Mouse (Mus musculus): ENCODE measurements around the gene Il12rb1. TPM values are rescaled to one million over a fixed set of nuclear protein-coding genes. Genes with fewer than 3 reads are reported as not detected.

Il12rb1 gene
- polyA plus RNA-seq (2012; rRNA removed), result 0.04 and 0.13 TPM in 2 replicates
- polyA plus RNA-seq (2014; fragmentation: Nextera tagmentation; extraction: Ambion mirVana), result 0.21 TPM in 1 of 2 replicates, not detected in the other

DNA sequence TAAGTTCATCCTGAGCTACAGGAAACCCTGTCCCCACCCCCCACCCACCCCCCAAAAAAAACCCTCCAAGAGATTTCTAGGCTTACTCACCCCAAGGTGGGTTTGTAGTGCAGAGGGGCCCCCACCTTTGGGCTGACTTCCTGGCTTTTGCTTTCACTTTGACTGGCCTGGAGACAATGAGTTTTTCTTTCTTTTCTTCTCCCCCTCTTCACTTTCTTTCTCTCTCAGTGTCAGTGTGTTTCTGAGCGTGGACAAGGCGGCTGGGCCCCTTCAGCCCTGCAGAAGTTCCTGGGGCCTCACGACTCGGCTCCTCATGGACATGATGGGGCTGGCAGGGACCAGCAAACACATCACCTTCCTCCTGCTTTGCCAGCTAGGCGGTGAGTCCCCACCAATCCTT, at the start of gene Il12rb1:
Il12rb1 (plus strand) TSS at position 211 of the 400 bp plus-strand sequence.
- H3K36me3 ChIP-seq (ENCODE audit: control insufficient read depth, insufficient read depth, low read length), result no peaks in the 10 kb centered on the region
- H3K27me3 ChIP-seq (ENCODE audit: control insufficient read depth, insufficient read depth, low read length), result peaks cover 16% of the 10 kb centered on the region
- DNase-seq (ENCODE audit: low spot score) (no peak), ATAC-seq (ENCODE audit: low FRiP score, low read depth) (no peak)
- H3K4me3 ChIP-seq (replicated peaks; ENCODE audit: low read length), result no peak within 1 kb of the TSS
- no peak within 1 kb of the TSS for H3K9ac ChIP-seq (ENCODE audit: low read depth, low read length, severe bottlenecking)
- H3K4me2 ChIP-seq (replicated peaks; ENCODE audit: low read depth, low read length, severe bottlenecking), result no peak within 1 kb of the TSS
- H3K9me3 ChIP-seq (ENCODE audit: control insufficient read depth, low read length), result no peaks in the 10 kb centered on the region
- TF ChIP-seq POLR2A (IDR thresholded peaks at IDR 0.05; ENCODE audit: borderline replicate concordance, extremely low read depth, insufficient read depth, insufficient read length), result no peak
- 55% methylated on average over 5 of the region's 5 CpGs for WGBS
- H3K27ac ChIP-seq (replicated peaks; ENCODE audit: low read depth, low read length), result no peak within 1 kb of the TSS
- H3K4me1 ChIP-seq (ENCODE audit: control insufficient read depth, insufficient read depth, low read length), result peaks cover 9% of the 10 kb centered on the region; the same call in 1 of the 2 replicates

DNA sequence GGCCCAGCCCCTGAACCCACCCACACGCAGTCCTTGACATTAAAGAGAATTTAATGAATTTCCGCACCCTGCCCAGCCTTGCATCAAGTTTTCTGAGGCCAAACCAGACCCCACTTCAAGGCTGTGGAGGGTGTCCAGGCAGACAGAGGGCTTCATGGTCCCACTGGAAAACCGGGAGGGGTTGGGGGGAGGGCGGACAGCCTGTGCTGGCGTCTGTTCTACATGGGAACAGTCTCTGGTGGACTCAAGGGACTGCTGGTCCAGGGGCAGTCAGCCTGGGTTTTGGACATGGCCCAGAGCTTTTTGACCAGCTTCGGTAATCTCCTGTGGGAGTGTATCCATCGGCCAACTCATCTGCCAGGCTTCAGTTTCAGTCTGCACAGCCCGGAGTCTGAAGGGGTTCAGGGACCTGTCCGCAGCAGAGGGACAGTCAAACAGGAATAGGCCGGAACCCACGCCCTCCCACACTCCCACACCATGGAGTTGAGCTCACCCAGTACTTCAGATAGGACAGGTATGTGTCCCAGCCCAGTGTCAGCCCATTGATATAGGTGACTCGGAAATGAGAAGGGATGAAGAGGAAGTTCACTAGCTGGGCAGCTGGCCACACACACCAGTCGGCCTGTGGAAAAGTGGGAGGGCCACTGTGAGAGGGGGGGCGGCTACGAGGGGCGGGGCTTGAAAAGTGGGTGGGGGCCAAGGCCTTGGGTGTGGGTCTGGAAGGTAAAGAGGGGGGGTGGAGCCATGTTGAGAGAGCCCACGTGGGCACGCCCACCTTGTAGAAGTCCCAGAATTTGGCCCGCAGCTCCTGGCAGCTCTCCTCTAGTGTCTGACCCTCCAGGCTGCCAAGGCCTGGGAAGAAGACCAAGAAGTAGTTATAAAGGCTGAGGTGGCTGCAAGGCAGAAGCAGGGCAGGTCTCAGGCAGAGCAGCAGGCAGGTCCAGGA, 49.4 kb upstream of the Il12rb1 start:
- no peak for TF ChIP-seq POLR2A (IDR thresholded peaks at IDR 0.05; ENCODE audit: borderline replicate concordance, extremely low read depth, insufficient read depth, insufficient read length)
- Histone ChIP-seq H3K9ac (ENCODE audit: low read depth, low read length, severe bottlenecking) (no peak overlapping the region), H3K36me3 (ENCODE audit: control insufficient read depth, insufficient read depth, low read length) (peaks cover 23% of the 10 kb centered on the region), H3K4me2 (replicated peaks; ENCODE audit: low read depth, low read length, severe bottlenecking) (no peak overlapping the region; the same call in 1 of the 2 replicates), H3K27ac (replicated peaks; ENCODE audit: low read depth, low read length) (no peak overlapping the region), H3K27me3 (ENCODE audit: control insufficient read depth, insufficient read depth, low read length) (no peaks in the 10 kb centered on the region), H3K9me3 (ENCODE audit: control insufficient read depth, low read length) (no peaks in the 10 kb centered on the region), H3K4me3 (replicated peaks; ENCODE audit: low read length) (no peak overlapping the region), H3K4me1 (ENCODE audit: control insufficient read depth, insufficient read depth, low read length) (peaks cover 11% of the 10 kb centered on the region)
- no peak for DNase-seq (ENCODE audit: low spot score)
- ATAC-seq (ENCODE audit: low FRiP score, low read depth), result no peak
- 68% methylated on average over 18 of the region's 19 CpGs for WGBS

DNA sequence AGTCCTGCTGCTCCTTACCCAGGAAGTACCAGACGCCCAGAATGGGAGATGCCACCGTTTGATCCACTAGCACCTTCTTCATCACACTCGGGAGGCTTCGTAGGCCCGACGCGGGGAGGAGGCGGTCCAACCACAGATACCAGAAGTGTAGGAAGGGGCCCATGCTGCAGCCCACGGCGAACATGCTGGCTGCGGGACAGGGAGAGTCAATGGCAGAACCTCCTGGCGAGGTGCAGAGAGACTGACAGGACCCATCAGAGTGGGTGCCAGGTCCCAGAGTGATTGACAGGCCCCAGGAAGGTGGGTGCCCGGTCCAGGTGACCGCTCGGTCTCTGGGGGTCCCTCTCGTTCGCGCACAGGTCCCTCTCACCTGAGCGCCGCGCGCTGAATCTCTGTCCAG, 47.9 kb upstream of the Il12rb1 start:
- H3K4me1 ChIP-seq (ENCODE audit: control insufficient read depth, insufficient read depth, low read length), result peaks cover 8% of the 10 kb centered on the region
- H3K9ac ChIP-seq (ENCODE audit: low read depth, low read length, severe bottlenecking), result peak overlapping the region; percentile 72
- WGBS, result 1% methylated on average over 12 of the region's 22 CpGs
- H3K36me3 ChIP-seq (ENCODE audit: control insufficient read depth, insufficient read depth, low read length), result peaks cover 23% of the 10 kb centered on the region
- H3K9me3 ChIP-seq (ENCODE audit: control insufficient read depth, low read length), result no peaks in the 10 kb centered on the region
- peak overlapping the region; percentile 71 for H3K4me3 ChIP-seq (replicated peaks; ENCODE audit: low read length)
- TF ChIP-seq POLR2A (IDR thresholded peaks at IDR 0.05; ENCODE audit: borderline replicate concordance, extremely low read depth, insufficient read depth, insufficient read length), result no peak
- ATAC-seq (ENCODE audit: low FRiP score, low read depth) (no peak), DNase-seq (ENCODE audit: low spot score) (no peak)
- H3K27ac ChIP-seq (replicated peaks; ENCODE audit: low read depth, low read length), result 0 out of 2 replicates have a peak overlapping the region, but pooled peaks have one; percentile 33
- H3K27me3 ChIP-seq (ENCODE audit: control insufficient read depth, insufficient read depth, low read length), result no peaks in the 10 kb centered on the region
- peak overlapping the region; percentile 98 for H3K4me2 ChIP-seq (replicated peaks; ENCODE audit: low read depth, low read length, severe bottlenecking)

DNA sequence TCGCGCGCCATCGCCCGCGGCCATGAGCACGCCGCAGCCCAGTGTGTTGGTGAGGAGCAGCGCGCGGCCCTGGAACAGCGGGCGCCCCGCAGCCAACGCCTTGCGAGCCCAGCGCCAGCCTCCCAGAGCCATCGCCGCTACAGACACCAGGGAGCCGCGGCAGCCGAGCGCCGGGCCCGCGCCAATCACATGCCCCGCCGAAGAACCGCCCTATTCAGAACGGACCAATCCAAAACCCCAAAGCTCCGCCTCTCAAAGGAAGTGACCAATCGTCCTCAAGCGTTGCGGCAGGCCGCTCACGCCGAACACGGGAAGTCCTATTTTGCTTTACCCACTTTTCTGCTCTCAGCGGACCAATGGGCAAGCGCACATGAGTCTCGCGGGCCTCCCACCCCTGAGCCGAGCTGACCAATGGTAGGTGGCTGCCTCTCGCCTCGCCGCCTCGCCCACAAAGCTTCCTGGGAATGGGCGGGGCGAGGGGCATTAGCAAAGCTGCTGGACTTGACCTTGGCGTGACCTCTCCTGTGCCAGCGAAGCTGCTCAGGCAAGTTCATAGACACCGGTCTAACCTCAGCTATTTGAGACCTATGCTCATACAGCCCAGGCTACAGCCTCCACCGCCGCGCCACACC, 47.4 kb upstream of the Il12rb1 start, which contains the start of gene Mpv17l2:
Mpv17l2 (minus strand) TSS at position 172 of the 632 bp plus-strand sequence.
- peaks cover 11% of the 10 kb centered on the region for H3K4me1 ChIP-seq (ENCODE audit: control insufficient read depth, insufficient read depth, low read length)
- no peaks in the 10 kb centered on the region for H3K9me3 ChIP-seq (ENCODE audit: control insufficient read depth, low read length)
- H3K36me3 ChIP-seq (ENCODE audit: control insufficient read depth, insufficient read depth, low read length), result peaks cover 23% of the 10 kb centered on the region
- H3K27me3 ChIP-seq (ENCODE audit: control insufficient read depth, insufficient read depth, low read length), result no peaks in the 10 kb centered on the region
- ATAC-seq (ENCODE audit: low FRiP score, low read depth) (peak; percentile 97), DNase-seq (ENCODE audit: low spot score) (peak; percentile 97)
- H3K27ac ChIP-seq (replicated peaks; ENCODE audit: low read depth, low read length), result 0 out of 2 replicates have a peak within 1 kb of the TSS, but pooled peaks have one; percentile 33
- peak within 1 kb of the TSS; percentile 98 for H3K4me2 ChIP-seq (replicated peaks; ENCODE audit: low read depth, low read length, severe bottlenecking)
- TF ChIP-seq POLR2A (IDR thresholded peaks at IDR 0.05; ENCODE audit: borderline replicate concordance, extremely low read depth, insufficient read depth, insufficient read length), result no peak
- peak within 1 kb of the TSS; percentile 71 for H3K4me3 ChIP-seq (replicated peaks; ENCODE audit: low read length)
- H3K9ac ChIP-seq (ENCODE audit: low read depth, low read length, severe bottlenecking), result peak within 1 kb of the TSS; percentile 72
- under 1% methylated on average over 54 of the region's 55 CpGs for WGBS

DNA sequence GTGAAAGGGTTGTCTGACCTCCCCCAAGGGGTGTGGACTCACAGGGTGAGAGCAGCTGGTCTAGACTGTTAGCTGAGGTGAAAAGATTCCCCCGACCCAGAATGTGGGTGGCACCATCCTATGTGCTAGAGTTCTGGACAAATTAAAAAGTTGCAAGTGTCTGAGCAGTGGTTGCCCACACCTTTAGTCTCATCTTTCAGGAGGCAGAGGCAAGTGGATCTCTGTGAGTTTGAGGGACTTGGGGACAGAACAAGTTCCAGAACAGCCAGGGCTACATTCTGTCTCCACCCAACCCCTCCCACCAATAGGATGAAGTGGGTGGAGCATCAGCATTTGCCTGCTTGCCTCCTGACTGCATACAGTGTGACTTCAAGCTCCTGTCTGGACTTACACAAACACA, 46.1 kb upstream of the Il12rb1 start:
- no peaks in the 10 kb centered on the region for H3K27me3 ChIP-seq (ENCODE audit: control insufficient read depth, insufficient read depth, low read length)
- no peak for TF ChIP-seq POLR2A (IDR thresholded peaks at IDR 0.05; ENCODE audit: borderline replicate concordance, extremely low read depth, insufficient read depth, insufficient read length)
- no peak overlapping the region for H3K4me3 ChIP-seq (replicated peaks; ENCODE audit: low read length)
- H3K4me1 ChIP-seq (ENCODE audit: control insufficient read depth, insufficient read depth, low read length), result peaks cover 22% of the 10 kb centered on the region
- ATAC-seq (ENCODE audit: low FRiP score, low read depth), result no peak
- no peak for DNase-seq (ENCODE audit: low spot score)
- H3K9me3 ChIP-seq (ENCODE audit: control insufficient read depth, low read length), result no peaks in the 10 kb centered on the region
- H3K4me2 ChIP-seq (replicated peaks; ENCODE audit: low read depth, low read length, severe bottlenecking), result no peak overlapping the region
- H3K9ac ChIP-seq (ENCODE audit: low read depth, low read length, severe bottlenecking), result no peak overlapping the region
- 79% methylated on average over 1 of the region's 1 CpGs for WGBS
- H3K36me3 ChIP-seq (ENCODE audit: control insufficient read depth, insufficient read depth, low read length), result peaks cover 12% of the 10 kb centered on the region
- H3K27ac ChIP-seq (replicated peaks; ENCODE audit: low read depth, low read length), result no peak overlapping the region

All from limb, embryonic 14.5 days (tissue).